Mouse (Mus musculus) liver, adult 2 months (tissue): ENCODE results near the gene Sco2. TPM values are rescaled to one million over a fixed set of nuclear protein-coding genes. Genes with fewer than 3 reads are reported as not detected.

Source experiments
- DNase-seq: peaks from one replicate; pipeline ENCODE4 v3.0.0-alpha.2; 2011; ENCODE audit warnings: low read depth, low spot score; ENCODE audit errors: extremely low read depth
- H3K27ac ChIP-seq: fragments of 200-500 bp; replicated peaks from 2 replicates; pipeline ENCODE4 v1.5.1; 2012; ENCODE audit warnings: low read depth, mild to moderate bottlenecking, control low read depth, inconsistent platforms, low read length; ENCODE audit not compliant: insufficient read depth
- H3K27me3 ChIP-seq: fragments of 200-500 bp; 2 replicates; pipeline ENCODE4 v1.6.1; 2012; ENCODE audit warnings: mild to moderate bottlenecking, moderate library complexity, low read length, inconsistent platforms; ENCODE audit not compliant: control insufficient read depth, insufficient read depth
- H3K36me3 ChIP-seq: fragments of 200-500 bp; 2 replicates; pipeline ENCODE4 v1.6.1; 2012; ENCODE audit warnings: low read length, inconsistent platforms; ENCODE audit not compliant: control insufficient read depth, insufficient read depth
- H3K4me1 ChIP-seq: fragments of 200-500 bp; 2 replicates; pipeline ENCODE4 v1.6.1; 2011; ENCODE audit warnings: low read length; ENCODE audit not compliant: control insufficient read depth, insufficient read depth
- H3K4me3 ChIP-seq: fragments of 200-500 bp; 2 replicates; pipeline ENCODE4 v1.5.1; 2011; ENCODE audit warnings: low read depth, mild to moderate bottlenecking, control low read depth, low read length, moderate library complexity; ENCODE audit not compliant: insufficient read depth
- H3K79me2 ChIP-seq: fragments of 200-500 bp; 2 replicates; pipeline ENCODE4 v1.6.1; 2012; ENCODE audit warnings: inconsistent platforms, mild to moderate bottlenecking, low read length, moderate library complexity; ENCODE audit not compliant: control insufficient read depth, insufficient read depth
- H3K9ac ChIP-seq: fragments of 200-500 bp; 2 replicates; pipeline ENCODE4 v1.6.1; 2012; ENCODE audit warnings: low read depth, mild to moderate bottlenecking, control low read depth, inconsistent platforms, low read length
- CTCF ChIP-seq: fragments of 200-500 bp; IDR thresholded peaks from 2 replicates; pipeline ENCODE4 v1.5.1; 2011; ENCODE audit warnings: low read depth, low read length, control low read depth
- POLR2A ChIP-seq: fragments of 200-500 bp; IDR thresholded peaks from 2 replicates; pipeline ENCODE4 v1.6.1; 2011; ENCODE audit warnings: low read length, control low read depth; ENCODE audit not compliant: insufficient read depth; ENCODE audit errors: extremely low read depth
- WGBS: fragments of 180-500 bp; shearing (Covaris S2); methylation state at CpG from one replicate; pipeline ENCODE4 v1.1.7; 2018; 5-methylcytosine and 5-hydroxymethylcytosine counted together
- polyA plus RNA-seq: library from polyadenylated mRNA; depleted of rRNA; stranded (reverse); fragments of >200 nt; gene quantifications from 2 replicates; pipeline ENCODE4 v1.2.3, GENCODE M21; 2012
- total RNA-seq: library from RNA; depleted of rRNA; stranded (reverse); fragments of >200 nt; gene quantifications from 2 replicates; pipeline ENCODE4 v1.2.3, GENCODE M21; 2014

Sco2 gene
- total and polyA plus RNA-seq, 2 experiments = 131 to 353 TPM

DNA sequence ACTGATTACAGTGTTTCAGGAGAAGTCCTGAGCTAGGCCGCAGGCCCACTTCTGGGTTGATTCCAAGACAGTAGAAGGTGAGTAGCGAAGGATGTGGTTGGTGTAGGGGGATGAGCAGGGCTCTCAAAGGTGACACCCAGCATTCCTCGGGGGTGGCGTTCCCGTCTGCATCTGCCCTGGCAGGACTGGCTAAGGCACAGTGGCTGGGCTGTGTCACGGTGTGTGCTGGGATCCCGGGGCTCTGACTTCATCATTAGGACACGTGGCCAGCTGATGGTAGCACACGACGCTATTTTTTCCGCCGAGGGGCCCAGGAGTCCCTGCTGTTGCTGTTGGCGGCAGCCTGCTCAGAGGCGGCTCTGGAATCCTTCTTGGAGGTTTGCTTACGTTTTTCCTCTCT lies 22.3 kb downstream of the Sco2 start:
- no peak for DNase-seq
- Histone ChIP-seq H3K4me1 (no peaks in the 10 kb centered on the region; the same call in 1 of the 2 replicates), H3K36me3 (0 out of 2 replicates have a peak, but pooled peaks cover 2% of the 10 kb centered on the region), H3K9ac (no peak overlapping the region), H3K27me3 (no peaks in the 10 kb centered on the region), H3K79me2 (peaks cover 10% of the 10 kb centered on the region; the same call in 1 of the 2 replicates), H3K4me3 (no peak overlapping the region), H3K27ac (no peak overlapping the region)
- WGBS = 94% methylated on average over 15 of the region's 15 CpGs
- TF ChIP-seq POLR2A (no peak), CTCF (no peak)

DNA sequence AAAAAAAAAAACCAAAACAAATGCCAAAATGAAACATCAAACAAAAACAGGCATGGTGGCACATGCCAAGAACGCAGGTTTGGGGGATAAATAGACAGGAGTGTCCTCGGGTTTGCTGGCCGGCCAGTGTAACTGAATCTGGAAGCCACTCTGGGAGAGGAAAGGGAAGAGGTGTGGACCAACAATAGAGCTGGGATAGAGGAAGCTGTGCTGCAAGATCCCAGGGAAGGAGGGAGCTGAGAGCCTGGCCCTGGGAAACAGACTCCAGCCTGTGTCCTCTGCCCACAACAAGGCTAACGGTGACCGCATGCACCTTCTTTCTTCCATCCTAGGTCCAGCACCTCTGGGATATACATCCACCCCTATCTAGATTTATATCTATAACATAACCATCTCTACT lies 23.2 kb downstream of the Sco2 start:
- no peak overlapping the region for H3K27ac ChIP-seq
- H3K4me3 ChIP-seq = no peak overlapping the region
- H3K79me2 ChIP-seq = peaks cover 6% of the 10 kb centered on the region; the same call in 1 of the 2 replicates
- H3K27me3 ChIP-seq = no peaks in the 10 kb centered on the region
- no peaks in the 10 kb centered on the region; the same call in 1 of the 2 replicates for H3K4me1 ChIP-seq
- WGBS = 80% methylated on average over 5 of the region's 5 CpGs
- TF ChIP-seq POLR2A (no peak), CTCF (no peak)
- H3K36me3 ChIP-seq = 0 out of 2 replicates have a peak, but pooled peaks cover 2% of the 10 kb centered on the region
- no peak overlapping the region for H3K9ac ChIP-seq
- no peak for DNase-seq

DNA sequence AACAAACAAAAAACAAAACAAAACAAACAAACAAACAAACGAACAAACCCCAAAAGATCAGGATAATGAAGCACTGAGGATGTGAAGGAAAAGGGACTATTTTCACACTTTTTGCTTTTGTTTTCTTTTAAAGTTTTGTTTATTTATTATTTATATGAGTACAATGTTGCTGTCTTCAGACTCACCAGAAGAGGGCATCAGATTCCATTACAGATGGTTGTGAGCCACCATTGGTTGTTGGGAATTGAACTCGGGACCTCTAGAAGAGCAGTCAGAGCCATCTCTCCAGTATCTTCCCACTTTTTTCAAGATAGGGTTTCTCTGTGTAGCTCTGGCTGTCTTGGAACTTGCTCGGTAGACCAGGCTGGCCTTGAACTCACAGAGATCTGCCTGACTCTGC lies 30.3 kb downstream of the Sco2 start:
- 73% methylated on average over 3 of the region's 3 CpGs for WGBS
- DNase-seq = peak; percentile 10
- no peak overlapping the region for H3K9ac ChIP-seq
- no peaks in the 10 kb centered on the region for H3K4me1 ChIP-seq
- TF ChIP-seq CTCF (peak; percentile 37; the same call in 1 of the 2 replicates), POLR2A (no peak)
- H3K27me3 ChIP-seq = no peaks in the 10 kb centered on the region
- H3K36me3 ChIP-seq = no peaks in the 10 kb centered on the region
- H3K27ac ChIP-seq = no peak overlapping the region
- no peak overlapping the region for H3K4me3 ChIP-seq
- H3K79me2 ChIP-seq = no peaks in the 10 kb centered on the region

DNA sequence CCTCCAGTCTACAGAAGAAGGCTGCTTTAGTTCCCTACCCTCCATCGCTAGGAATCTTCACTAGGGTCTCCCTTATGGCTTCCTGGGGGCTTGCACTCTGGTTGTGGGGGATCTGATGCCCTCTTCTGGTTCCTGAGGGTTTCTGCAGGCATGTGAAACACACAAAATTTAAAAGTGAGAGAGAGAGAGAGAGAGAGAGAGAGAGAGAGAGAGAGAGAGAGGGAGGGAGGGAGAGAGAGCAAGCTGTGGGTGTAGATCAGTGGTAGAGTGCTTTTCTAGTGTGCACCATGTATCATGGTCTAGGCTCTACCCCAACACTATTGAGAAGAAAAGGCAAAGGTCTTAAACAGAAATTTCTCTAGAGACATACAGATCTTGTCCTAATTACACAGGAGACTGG lies 32.0 kb downstream of the Sco2 start:
- WGBS = 50% methylated on average over 1 of the region's 1 CpGs
- H3K27ac ChIP-seq = no peak overlapping the region

DNA sequence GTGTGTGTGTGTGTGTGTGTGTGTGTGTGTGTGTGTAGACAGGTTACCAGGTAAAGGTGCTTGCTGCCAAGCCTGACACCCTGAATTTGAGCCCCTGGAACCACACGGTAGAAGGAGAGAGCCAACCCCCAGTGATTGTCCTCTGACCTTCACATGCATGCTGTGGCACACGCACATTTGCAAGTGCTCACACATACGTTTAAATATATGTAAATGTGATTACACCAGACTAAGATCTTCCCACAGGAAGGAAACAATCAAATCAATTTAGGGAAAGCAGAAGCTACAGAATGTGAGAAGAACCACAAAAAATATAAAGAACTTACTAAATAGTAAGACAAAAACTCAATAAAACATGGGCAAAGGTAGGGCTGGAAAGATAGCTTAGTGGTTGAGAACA lies 33.5 kb downstream of the Sco2 start:
- TF ChIP-seq POLR2A (no peak), CTCF (no peak)
- Histone ChIP-seq H3K27me3 (no peaks in the 10 kb centered on the region), H3K9ac (no peak overlapping the region), H3K79me2 (no peaks in the 10 kb centered on the region), H3K4me1 (no peaks in the 10 kb centered on the region), H3K27ac (no peak overlapping the region), H3K4me3 (no peak overlapping the region), H3K36me3 (no peaks in the 10 kb centered on the region)
- DNase-seq = no peak
- whole genome bisulfite sequencing = 58% methylated on average over 3 of the region's 3 CpGs

More for the DNA sequence above, 32.0 kb downstream of the Sco2 start:
- no peak overlapping the region for H3K9ac ChIP-seq
- no peak overlapping the region for H3K4me3 ChIP-seq
- H3K4me1 ChIP-seq = no peaks in the 10 kb centered on the region
- DNase-seq = no peak
- no peaks in the 10 kb centered on the region for H3K27me3 ChIP-seq
- TF ChIP-seq CTCF = no peak
- no peak for TF ChIP-seq POLR2A
- no peaks in the 10 kb centered on the region for H3K79me2 ChIP-seq
- no peaks in the 10 kb centered on the region for H3K36me3 ChIP-seq

DNA sequence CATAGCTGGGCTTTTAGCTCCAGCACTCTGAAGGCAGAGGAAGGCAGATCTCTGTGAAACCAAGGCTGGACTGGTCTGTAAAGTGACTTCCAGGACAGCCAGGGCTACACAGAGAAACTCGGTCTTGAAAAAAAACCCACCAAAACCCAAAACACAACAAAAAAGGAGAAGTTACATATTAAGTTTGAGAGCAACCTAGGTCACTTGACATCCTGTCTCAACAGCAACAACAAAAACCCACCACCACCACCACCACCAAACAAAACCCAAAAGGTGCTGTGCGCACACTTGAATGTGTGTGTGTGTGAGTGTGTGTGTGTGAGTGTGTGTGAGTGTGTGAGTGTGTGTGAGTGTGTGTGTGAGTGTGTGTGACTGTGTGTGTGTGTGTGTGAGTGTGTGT lies 34.0 kb downstream of the Sco2 start:
- Histone ChIP-seq H3K4me3 (no peak overlapping the region), H3K9ac (no peak overlapping the region), H3K36me3 (no peaks in the 10 kb centered on the region), H3K27me3 (no peaks in the 10 kb centered on the region), H3K79me2 (no peaks in the 10 kb centered on the region), H3K27ac (no peak overlapping the region), H3K4me1 (no peaks in the 10 kb centered on the region)
- 76% methylated on average over 2 of the region's 2 CpGs for WGBS
- no peak for DNase-seq
- TF ChIP-seq CTCF (no peak), POLR2A (no peak)
